Mouse (Mus musculus): ENCODE results near the gene Nsun7. TPM values are rescaled to one million over a fixed set of nuclear protein-coding genes. Genes with fewer than 3 reads are reported as not detected.
"Not testable (repeated sequence)": the region's sequence is repeated elsewhere in the genome, so short reads cannot be mapped to it uniquely, and the experiment has no call there.

The Nsun7 gene
- total RNA-seq (2021): 10 to 100 TPM; 11.0 to 14.5 TPM

- DNase-seq: peak; percentile 81 to 84
Measured at GRCm38 (mm10) chr5:66259756-66260448, at the start of gene Nsun7. Nsun7 (plus strand) TSS chr5:66259897.

GRCm38 (mm10) chr5:66214395-66214935 is 45.2 kb upstream of the Nsun7 start:
- DNase-seq: no peak

GRCm38 (mm10) chr5:66215569-66216277 is 44.0 kb upstream of the Nsun7 start:
- DNase-seq: no peak

- no peak for DNase-seq
Measured at GRCm38 (mm10) chr5:66219692-66220091, 40.0 kb upstream of the Nsun7 start.

- no peak for DNase-seq
Measured at GRCm38 (mm10) chr5:66220620-66221019, 39.1 kb upstream of the Nsun7 start.

- DNase-seq: no peak
Measured at GRCm38 (mm10) chr5:66222916-66223315, 36.8 kb upstream of the Nsun7 start.

GRCm38 (mm10) chr5:66226526-66226925 is 33.2 kb upstream of the Nsun7 start:
- no peak for DNase-seq

- no peak for DNase-seq
Measured at GRCm38 (mm10) chr5:66231660-66232269, 27.9 kb upstream of the Nsun7 start.

GRCm38 (mm10) chr5:66232456-66232855 is 27.2 kb upstream of the Nsun7 start:
- no peak for DNase-seq

GRCm38 (mm10) chr5:66241894-66242293 is 17.8 kb upstream of the Nsun7 start:
- no peak for DNase-seq

- DNase-seq: no peak
Measured at GRCm38 (mm10) chr5:66243467-66243866, 16.2 kb upstream of the Nsun7 start.

GRCm38 (mm10) chr5:66244043-66244660 is 15.5 kb upstream of the Nsun7 start:
- no peak for DNase-seq

GRCm38 (mm10) chr5:66245958-66246497 is 13.7 kb upstream of the Nsun7 start:
- no peak for DNase-seq

GRCm38 (mm10) chr5:66253219-66253618 is 6.5 kb upstream of the Nsun7 start:
- DNase-seq: no peak

- DNase-seq: no peak
Measured at GRCm38 (mm10) chr5:66255044-66255443, 4.7 kb upstream of the Nsun7 start.

GRCm38 (mm10) chr5:66259000-66259399 is 697 bp upstream of the Nsun7 start:
- no peak for DNase-seq

- not testable (repeated sequence) for DNase-seq
Measured at GRCm38 (mm10) chr5:66259431-66259755, 304 bp upstream of the Nsun7 start.

GRCm38 (mm10) chr5:66262475-66262874 is 2.8 kb downstream of the Nsun7 start:
- no peak for DNase-seq

- DNase-seq: peak in 1 of 2 experiments; percentile 8
Measured at GRCm38 (mm10) chr5:66263398-66263797, 3.7 kb downstream of the Nsun7 start.

- DNase-seq: no peak
Measured at GRCm38 (mm10) chr5:66269616-66270015, 9.9 kb downstream of the Nsun7 start.

- no peak for DNase-seq
Measured at GRCm38 (mm10) chr5:66271141-66271540, 11.4 kb downstream of the Nsun7 start.

- DNase-seq: no peak
Measured at GRCm38 (mm10) chr5:66274417-66274816, 14.7 kb downstream of the Nsun7 start.

GRCm38 (mm10) chr5:66279650-66280049 is 20.0 kb downstream of the Nsun7 start:
- DNase-seq: no peak
